Mouse (Mus musculus): ENCODE measurements around the gene Fkbp8.

The Fkbp8 gene

GRCm38 (mm10) chr8:70527512-70528181, at the start of gene Fkbp8, which contains the start of gene Kxd1:
Fkbp8 (plus strand) TSS chr8:70527724.
Kxd1 (minus strand) TSS chr8:70527956.
- DNase-seq = peak; percentile 100

- DNase-seq = no peak
Observed at GRCm38 (mm10) chr8:70481908-70482307, 45.6 kb upstream of the Fkbp8 start.

DNA sequence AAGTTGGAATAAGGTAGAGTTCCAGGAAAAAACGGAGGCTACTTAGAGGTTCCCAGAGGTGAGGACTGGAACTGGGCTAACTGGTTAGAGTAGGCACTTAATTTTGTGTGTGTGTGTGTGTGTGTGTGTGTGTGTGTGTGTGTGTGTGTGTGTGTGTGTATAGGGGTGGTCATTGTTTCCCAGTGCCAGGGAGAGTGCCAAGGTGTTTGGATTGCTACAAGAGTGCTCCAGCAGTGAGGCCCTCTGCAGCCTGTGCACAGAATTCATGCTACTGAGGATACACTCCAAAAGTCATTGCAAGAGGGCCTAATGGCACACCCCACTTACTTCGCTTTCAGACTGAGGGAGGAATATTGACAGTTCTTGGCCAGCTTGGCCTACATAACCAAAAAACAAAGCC, 44.6 kb upstream of the Fkbp8 start:
- DNase-seq = no peak

DNA sequence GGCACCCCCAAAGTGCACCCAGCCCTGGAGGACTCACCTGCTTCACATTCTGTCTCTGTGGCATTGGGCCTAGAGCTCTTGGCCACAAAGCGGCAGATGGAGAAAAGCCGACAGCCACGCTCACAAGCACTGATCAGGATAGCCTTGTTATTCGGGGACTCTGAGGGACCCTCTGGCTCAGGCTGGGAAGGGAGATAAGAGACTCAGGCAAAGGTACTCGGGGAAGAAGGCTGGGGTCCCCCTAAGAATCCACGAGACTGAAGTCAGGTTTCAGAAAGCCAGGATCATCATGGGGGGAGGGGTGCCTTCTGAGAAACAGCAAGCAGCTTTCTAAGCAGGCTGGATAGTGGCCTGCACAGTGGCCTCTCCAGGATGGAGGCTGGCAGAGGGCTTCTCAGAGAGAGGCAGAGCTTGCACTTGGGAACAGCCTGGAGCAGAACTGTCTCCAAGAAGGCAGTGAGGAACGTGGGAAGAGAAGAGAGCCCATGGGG, 41.3 kb upstream of the Fkbp8 start:
- no peak for DNase-seq

DNA sequence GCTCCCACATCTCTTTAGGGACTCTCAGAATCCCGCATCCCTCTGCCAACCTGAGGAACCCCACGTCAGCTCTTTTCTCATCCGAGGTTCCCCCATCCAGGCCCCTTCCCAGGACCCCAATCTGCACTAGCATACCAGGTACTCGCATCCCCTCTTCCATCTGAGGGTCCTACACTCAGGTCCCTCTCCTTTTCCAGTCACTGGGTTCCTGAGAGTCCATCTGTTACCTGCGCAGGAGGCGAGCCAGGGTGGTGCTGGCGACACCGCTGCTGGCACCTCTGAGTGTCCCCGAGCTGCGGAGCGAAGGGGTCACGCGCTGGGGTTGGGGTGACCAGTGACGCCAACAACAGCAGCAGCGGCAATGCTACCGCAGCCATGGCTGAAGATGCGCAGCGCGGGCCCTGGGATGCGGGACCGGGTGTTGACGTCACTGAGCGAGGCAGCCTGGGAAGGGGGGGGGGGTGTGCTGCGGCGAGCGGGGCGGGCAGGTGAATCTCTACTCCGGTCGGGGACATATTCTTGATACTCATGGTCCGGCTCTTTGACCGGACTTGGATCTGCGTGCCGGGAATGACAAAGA, 40.5 kb upstream of the Fkbp8 start, which contains the start of gene Tmem59l:
Tmem59l (minus strand) TSS at position 418 of the 580 bp plus-strand sequence.
- no peak for DNase-seq

- DNase-seq = peak; percentile 51
Observed at GRCm38 (mm10) chr8:70487993-70488796, 39.3 kb upstream of the Fkbp8 start.

GRCm38 (mm10) chr8:70488931-70489470, 38.5 kb upstream of the Fkbp8 start:
- DNase-seq = no peak

DNA sequence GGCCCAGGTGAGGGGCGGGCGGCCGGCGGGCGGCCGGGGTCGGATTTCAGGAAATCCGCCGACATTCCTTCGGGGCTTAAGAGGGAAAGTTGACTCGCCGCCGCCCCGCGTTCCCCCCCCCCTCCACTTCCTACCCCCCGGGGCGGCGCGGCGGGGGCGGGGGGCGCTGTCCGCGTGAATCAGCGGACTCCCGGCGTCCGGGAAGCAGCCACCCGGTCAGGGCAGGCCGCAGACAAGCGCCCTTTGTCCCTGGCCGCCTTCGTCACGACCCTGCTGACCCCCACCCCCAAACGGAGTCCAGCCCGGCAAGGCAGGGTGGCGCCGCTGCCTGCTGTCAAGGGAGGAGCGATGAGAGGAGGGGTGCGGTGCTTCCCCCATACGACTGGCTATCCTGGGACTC, 37.9 kb upstream of the Fkbp8 start:
- DNase-seq = no peak

DNA sequence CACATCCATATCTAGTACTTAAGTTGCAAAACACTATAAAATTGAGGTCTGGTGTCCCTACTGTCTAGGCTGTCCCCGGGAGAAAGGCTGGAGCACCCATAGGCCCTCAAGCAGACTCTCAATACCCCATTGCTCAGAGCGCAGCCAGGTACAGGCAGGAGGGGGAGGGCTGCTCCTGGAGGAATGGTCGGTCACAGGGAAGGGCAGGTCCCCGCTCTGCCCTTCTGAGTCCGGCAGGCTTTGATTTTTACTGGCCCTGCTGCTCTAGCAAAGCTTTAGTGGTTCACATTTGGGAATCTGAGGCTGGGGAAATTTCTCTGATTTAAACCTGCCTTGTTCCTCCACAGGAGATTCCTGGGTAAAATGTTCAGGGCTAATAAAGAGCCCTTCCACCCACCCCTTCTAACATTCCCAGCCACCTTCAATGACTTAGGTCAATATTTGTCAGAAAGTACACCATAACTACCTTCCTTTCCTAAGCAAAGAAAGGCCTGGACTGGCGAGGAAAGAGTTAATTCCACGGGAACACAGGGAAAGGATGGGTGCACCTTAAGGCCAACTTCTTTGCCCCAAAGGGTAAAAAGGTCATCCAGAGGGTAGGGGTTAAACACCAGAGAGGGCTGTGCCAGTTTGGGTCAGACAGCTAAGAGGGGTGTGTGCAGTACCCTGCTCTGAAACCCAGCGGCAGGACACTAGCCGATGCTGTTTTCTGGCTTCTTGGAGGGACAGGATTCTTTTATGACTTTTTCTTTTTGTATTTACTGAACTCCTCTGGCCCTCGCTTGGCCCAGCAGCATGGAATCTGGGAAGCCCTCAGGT, 37.3 kb upstream of the Fkbp8 start:
- DNase-seq = no peak

- DNase-seq = no peak
Observed at GRCm38 (mm10) chr8:70490880-70491495, 36.5 kb upstream of the Fkbp8 start.

GRCm38 (mm10) chr8:70492664-70493640, 34.6 kb upstream of the Fkbp8 start, which contains the start of gene Crlf1:
Crlf1 (plus strand) TSS chr8:70493158.
- no peak for DNase-seq

DNA sequence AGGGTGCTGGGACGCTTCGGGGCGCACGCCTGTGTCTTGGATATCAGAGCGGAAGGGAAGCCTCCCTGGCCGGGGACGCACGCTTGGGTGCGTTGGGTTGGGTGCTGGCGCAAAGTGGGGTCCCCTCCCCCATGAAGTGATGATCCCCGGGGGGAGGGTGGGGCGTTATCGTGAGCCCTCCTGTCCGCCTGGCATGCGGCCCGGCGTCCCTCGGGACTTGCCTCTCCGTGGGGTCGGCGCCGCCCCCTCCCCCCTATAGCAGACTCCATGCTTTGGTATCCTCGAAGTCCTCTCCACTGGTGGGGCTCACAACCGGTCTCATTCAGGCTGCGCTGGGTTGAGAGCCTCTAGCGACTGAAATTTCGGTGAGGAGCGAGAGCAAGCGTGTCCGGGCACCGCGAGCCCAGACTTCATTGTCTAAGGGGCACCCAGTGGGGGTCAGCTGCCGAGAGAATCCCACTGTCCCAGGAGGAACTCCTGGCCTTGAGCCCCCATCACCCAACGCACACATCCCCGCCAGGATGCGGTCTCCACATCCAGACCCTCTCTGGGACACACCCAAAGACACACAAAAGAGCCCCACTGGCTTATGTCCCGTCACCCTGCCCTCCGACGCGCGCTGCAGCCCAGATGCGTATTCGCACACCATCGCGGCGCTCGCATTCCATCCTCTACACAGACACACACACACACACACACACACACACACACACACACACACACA, 33.7 kb upstream of the Fkbp8 start:
- no peak for DNase-seq

GRCm38 (mm10) chr8:70494416-70494945, 33.0 kb upstream of the Fkbp8 start:
- no peak for DNase-seq

- DNase-seq = no peak
Observed at GRCm38 (mm10) chr8:70495001-70495770, 32.3 kb upstream of the Fkbp8 start.

DNA sequence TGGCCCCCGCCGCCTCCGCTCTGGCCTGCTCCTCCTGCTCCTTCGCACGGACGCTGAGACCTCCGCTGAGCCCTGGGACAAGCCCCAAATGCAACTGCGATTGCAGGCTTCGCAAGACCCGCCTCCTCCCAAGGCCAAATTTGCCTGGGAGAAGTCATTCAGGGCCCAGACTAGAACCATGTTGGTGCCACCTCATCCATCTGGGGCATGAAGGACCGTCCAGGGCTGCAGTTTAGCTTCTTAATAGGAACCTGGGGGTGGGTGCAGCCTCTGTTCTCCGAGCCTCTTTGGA, 31.8 kb upstream of the Fkbp8 start:
- DNase-seq = no peak

GRCm38 (mm10) chr8:70500386-70501301, 26.9 kb upstream of the Fkbp8 start:
- DNase-seq = peak; percentile 39

GRCm38 (mm10) chr8:70501820-70502529, 25.5 kb upstream of the Fkbp8 start:
- no peak for DNase-seq

All from kidney, adult 18-20 months (tissue).